ENCODE assay signal across 9 mouse cellular contexts in genomic region chr11:115427482-115428331, GRCm38 (mm10). TPM values are rescaled to one million over a fixed set of nuclear protein-coding genes. Genes with fewer than 3 reads are reported as not detected.
DNase-seq lines count a peak whose midpoint lies in the region; ATAC-seq and TF ChIP-seq lines count a peak whose summit lies in the region.
"Had no signal": no experiment of that assay in that cellular context is flagged by ENCODE, and none has a peak within 500 bp of the region (broad histone marks: within the 10 kb centered on the region; RNA-seq: fewer than 3 reads in every experiment).

No protein-coding gene starts in this region.

- peak; percentile 83 for TF ChIP-seq CTCF in lung, embryonic 14.5 days (IDR thresholded peaks at IDR 0.05; ENCODE audit: low read depth)
- TF ChIP-seq CTCF in olfactory bulb, adult 2 months (IDR thresholded peaks at IDR 0.05; ENCODE audit: insufficient read depth, low read depth, low read length), result peak; percentile 55

- no peaks in the 10 kb centered on the region for H3K9me3 ChIP-seq in forebrain, embryonic 16.5 days (ENCODE audit: control insufficient read depth, low read length)
- H3K9me3 ChIP-seq in lung, embryonic 14.5 days (ENCODE audit: low read depth, low read length), result no peaks in the 10 kb centered on the region
- H3K9me3 ChIP-seq: megakaryocyte, embryonic 14.5 days had no signal

- H3K27me3 ChIP-seq in forebrain, embryonic 16.5 days (replicated peaks; ENCODE audit: control insufficient read depth, insufficient read depth, low read length), result no peaks in the 10 kb centered on the region
- H3K27me3 ChIP-seq in lung, embryonic 14.5 days (ENCODE audit: insufficient read depth, low read length), result no peaks in the 10 kb centered on the region

- H3K27ac ChIP-seq in forebrain, embryonic 16.5 days (ENCODE audit: low read length), result peak overlapping the region; percentile 31; the same call in 1 of the 2 replicates
- H3K27ac ChIP-seq in lung, embryonic 14.5 days (ENCODE audit: low read depth), result no peak overlapping the region
- peak overlapping the region; percentile 26; the same call in 1 of the 2 replicates for H3K27ac ChIP-seq in olfactory bulb, adult 2 months (ENCODE audit: insufficient read depth, low read depth, low read length)

- peaks cover 9% of the 10 kb centered on the region for H3K4me1 ChIP-seq in forebrain, embryonic 16.5 days (replicated peaks; ENCODE audit: control insufficient read depth, insufficient read depth, low read length)
- no peaks in the 10 kb centered on the region for H3K4me1 ChIP-seq in lung, embryonic 14.5 days (ENCODE audit: insufficient read depth)
- peaks cover 9% of the 10 kb centered on the region for H3K4me1 ChIP-seq in olfactory bulb, adult 2 months (ENCODE audit: control insufficient read depth, insufficient read depth, low read length)

- 0 out of 2 replicates have a peak, but pooled peaks have one; percentile 7 for TF ChIP-seq POLR2A in olfactory bulb, adult 2 months (IDR thresholded peaks at IDR 0.05; ENCODE audit: insufficient read depth, low read depth, low read length)

- intact Hi-C loops in heart, postnatal 36 days (cut with DNase I), result loop anchor here (1.0 to 5.0 kb wide), 2 partner anchors 46 to 70 kb away; no protein-coding TSS in a partner anchor

- peak; percentile 87 for ATAC-seq in forebrain, embryonic 16.5 days
- peak; percentile 81 for ATAC-seq in lung, embryonic 14.5 days (ENCODE audit: insufficient read depth)

- peak overlapping the region; percentile 7 for H3K9ac ChIP-seq in forebrain, embryonic 16.5 days (replicated peaks; ENCODE audit: low read depth, low read length)
- no peak overlapping the region for H3K9ac ChIP-seq in lung, embryonic 14.5 days

- no peak overlapping the region for H3K4me3 ChIP-seq in forebrain, embryonic 16.5 days (replicated peaks; ENCODE audit: low read length)
- H3K4me3 ChIP-seq in lung, embryonic 14.5 days (ENCODE audit: low read depth, low read length), result no peak overlapping the region
- peak overlapping the region; percentile 31 for H3K4me3 ChIP-seq in olfactory bulb, adult 2 months (ENCODE audit: insufficient read depth, low read depth, low read length)
- H3K4me3 ChIP-seq: megakaryocyte, embryonic 14.5 days had no signal

- H3K36me3 ChIP-seq in forebrain, embryonic 16.5 days (ENCODE audit: control insufficient read depth, insufficient read depth), result peaks cover 26% of the 10 kb centered on the region
- peaks cover 72% of the 10 kb centered on the region for H3K36me3 ChIP-seq in lung, embryonic 14.5 days (ENCODE audit: insufficient read depth)

- DNase-seq in Muller cell, postnatal 12 days (ENCODE audit: inconsistent ontology term), result peak; percentile 77
- peak; percentile 79 for DNase-seq in cerebellum, adult 11-12 months
- DNase-seq in heart, postnatal 36 days, result peak; percentile 60 to 75
- peak; percentile 66 to 86 for DNase-seq in layer of hippocampus, adult 18-20 months (ENCODE audit: low spot score in 2 of 2)
- DNase-seq in lung, embryonic 14.5 days, result peak; percentile 91
- peak; percentile 81 for DNase-seq in thymus, postnatal 4 days

- WGBS in forebrain, embryonic 16.5 days, result 27% methylated on average over 20 of the region's 20 CpGs
- 32% methylated on average over 20 of the region's 20 CpGs for WGBS in lung, embryonic 14.5 days
- 26% methylated on average over 20 of the region's 20 CpGs for WGBS in olfactory bulb, adult 2 months

- peak overlapping the region; percentile 31 for H3K4me2 ChIP-seq in forebrain, embryonic 16.5 days (ENCODE audit: low read length)
- no peak overlapping the region for H3K4me2 ChIP-seq in lung, embryonic 14.5 days

RNA-seq across cellular contexts. Expression of gene Kctd2, which starts 7.8 kb away (rescaled TPM):
- polyA plus RNA-seq in forebrain, embryonic 16.5 days (2015; fragmentation: Nextera tagmentation; extraction: Ambion mirVana), result 18.9 and 20.2 TPM in 2 replicates
- total RNA-seq in heart, postnatal 36 days (2021), result 10 to 100 TPM; 27.9 to 28.3 TPM
- total RNA-seq in layer of hippocampus, adult 18-20 months (2021), result 10 to 100 TPM; 81.5 to 82.2 TPM
- 21.6 and 22.2 TPM in 2 replicates for polyA plus RNA-seq in lung, embryonic 14.5 days (2014; fragmentation: Nextera tagmentation; extraction: Ambion mirVana)
- not detected in 2 replicates for polyA plus RNA-seq in olfactory bulb, adult 2 months (2012; ENCODE audit: insufficient read depth, insufficient read length, low replicate concordance, missing spikeins)

RNA-seq across cellular contexts. Expression of gene Atp5h, which starts 7.9 kb away (rescaled TPM):
- 641 and 688 TPM in 2 replicates for polyA plus RNA-seq in forebrain, embryonic 16.5 days (2015; fragmentation: Nextera tagmentation; extraction: Ambion mirVana)
- 1,000 to 10,000 TPM; 2,281 to 2,357 TPM for total RNA-seq in heart, postnatal 36 days (2021)
- total RNA-seq in layer of hippocampus, adult 18-20 months (2021), result 100 to 1,000 TPM; 468 to 483 TPM
- 817 and 850 TPM in 2 replicates for polyA plus RNA-seq in lung, embryonic 14.5 days (2014; fragmentation: Nextera tagmentation; extraction: Ambion mirVana)
- not detected in 2 replicates for polyA plus RNA-seq in olfactory bulb, adult 2 months (2012; ENCODE audit: insufficient read depth, insufficient read length, low replicate concordance, missing spikeins)

RNA-seq across cellular contexts. Expression of gene Trim80, which starts 12.6 kb away (rescaled TPM):
- not detected in 2 replicates for polyA plus RNA-seq in forebrain, embryonic 16.5 days (2015; fragmentation: Nextera tagmentation; extraction: Ambion mirVana)
- not detected for total RNA-seq in heart, postnatal 36 days (2021)
- total RNA-seq in layer of hippocampus, adult 18-20 months (2021), result not detected
- polyA plus RNA-seq in lung, embryonic 14.5 days (2014; fragmentation: Nextera tagmentation; extraction: Ambion mirVana), result not detected in 2 replicates
- not detected in 2 replicates for polyA plus RNA-seq in olfactory bulb, adult 2 months (2012; ENCODE audit: insufficient read depth, insufficient read length, low replicate concordance, missing spikeins)

RNA-seq across cellular contexts. Expression of gene Mrpl58, which starts 24.2 kb away (rescaled TPM):
- polyA plus RNA-seq in forebrain, embryonic 16.5 days (2015; fragmentation: Nextera tagmentation; extraction: Ambion mirVana), result 158 and 176 TPM in 2 replicates
- total RNA-seq in heart, postnatal 36 days (2021), result 100 to 1,000 TPM; 134 to 149 TPM
- total RNA-seq in layer of hippocampus, adult 18-20 months (2021), result 100 to 1,000 TPM in 1 of 2 experiments, 10 to 100 TPM in 1; 97.7 to 102 TPM
- polyA plus RNA-seq in lung, embryonic 14.5 days (2014; fragmentation: Nextera tagmentation; extraction: Ambion mirVana), result 230 and 242 TPM in 2 replicates
- polyA plus RNA-seq in olfactory bulb, adult 2 months (2012; ENCODE audit: insufficient read depth, insufficient read length, low replicate concordance, missing spikeins), result not detected in 2 replicates

RNA-seq across cellular contexts. Expression of gene Slc16a5, which starts 34.6 kb away (rescaled TPM):
- not detected in 2 replicates for polyA plus RNA-seq in forebrain, embryonic 16.5 days (2015; fragmentation: Nextera tagmentation; extraction: Ambion mirVana)
- not detected for total RNA-seq in heart, postnatal 36 days (2021)
- not detected for total RNA-seq in layer of hippocampus, adult 18-20 months (2021)
- 0.28 and 0.64 TPM in 2 replicates for polyA plus RNA-seq in lung, embryonic 14.5 days (2014; fragmentation: Nextera tagmentation; extraction: Ambion mirVana)
- not detected in 2 replicates for polyA plus RNA-seq in olfactory bulb, adult 2 months (2012; ENCODE audit: insufficient read depth, insufficient read length, low replicate concordance, missing spikeins)
